Mouse (Mus musculus): ENCODE measurements around the gene Elovl7. TPM values are rescaled to one million over a fixed set of nuclear protein-coding genes. Genes with fewer than 3 reads are reported as not detected.

Gene Elovl7
- polyA plus RNA-seq, 1 experiment: 0.51 TPM

- Histone ChIP-seq H3K36me3 (ENCODE audit: control insufficient read depth, insufficient read depth) (peaks cover 61% of the 10 kb centered on the region), H3K79me3 (ENCODE audit: low read depth) (peaks cover 2% of the 10 kb centered on the region), H3K79me2 (ENCODE audit: control insufficient read depth, insufficient read depth) (no peaks in the 10 kb centered on the region), H3K4me3 (ENCODE audit: insufficient read depth, poor library complexity, severe bottlenecking) (no peak overlapping the region), H3K27me3 (ENCODE audit: control insufficient read depth, insufficient read depth, insufficient read length) (no peaks in the 10 kb centered on the region), H3ac (ENCODE audit: control insufficient read depth, insufficient read length, low read depth) (no peak overlapping the region)
- TF ChIP-seq MAX (IDR thresholded peaks at IDR 0.05) (no peak), FOSL1 (IDR thresholded peaks at IDR 0.05; ENCODE audit: insufficient read depth, low read length, poor library complexity, severe bottlenecking) (no peak), CEBPB (IDR thresholded peaks at IDR 0.05; ENCODE audit: low read depth) (no peak), CTCF (IDR thresholded peaks at IDR 0.05; ENCODE audit: control insufficient read depth, insufficient read depth, insufficient read length) (no peak), MYOD1 (IDR thresholded peaks at IDR 0.05; ENCODE audit: control insufficient read depth, insufficient read length, low read depth) (no peak), USF1 (IDR thresholded peaks at IDR 0.05; ENCODE audit: low read depth) (no peak), MYOG (IDR thresholded peaks at IDR 0.05; ENCODE audit: control insufficient read depth, extremely low read depth, insufficient read length) (no peak)
Measured at GRCm38 (mm10) chr13:108184743-108185255, 29.4 kb upstream of the Elovl7 start.

- H3K79me2 ChIP-seq (ENCODE audit: control insufficient read depth, insufficient read depth): no peaks in the 10 kb centered on the region
- no peak overlapping the region for H3K4me3 ChIP-seq (ENCODE audit: insufficient read depth, poor library complexity, severe bottlenecking)
- no peaks in the 10 kb centered on the region for H3K27me3 ChIP-seq (ENCODE audit: control insufficient read depth, insufficient read depth, insufficient read length)
- no peak overlapping the region for H3ac ChIP-seq (ENCODE audit: control insufficient read depth, insufficient read length, low read depth)
- H3K79me3 ChIP-seq (ENCODE audit: low read depth): peaks cover 2% of the 10 kb centered on the region
- TF ChIP-seq CTCF (IDR thresholded peaks at IDR 0.05; ENCODE audit: control insufficient read depth, insufficient read depth, insufficient read length): no peak
- TF ChIP-seq USF1 (IDR thresholded peaks at IDR 0.05; ENCODE audit: low read depth): no peak
- TF ChIP-seq CEBPB (IDR thresholded peaks at IDR 0.05; ENCODE audit: low read depth): no peak
- no peak for TF ChIP-seq MYOD1 (IDR thresholded peaks at IDR 0.05; ENCODE audit: control insufficient read depth, insufficient read length, low read depth)
- H3K36me3 ChIP-seq (ENCODE audit: control insufficient read depth, insufficient read depth): peaks cover 56% of the 10 kb centered on the region
Measured at GRCm38 (mm10) chr13:108185530-108185929, 28.7 kb upstream of the Elovl7 start.

- Histone ChIP-seq H3K4me3 (ENCODE audit: insufficient read depth, poor library complexity, severe bottlenecking) (no peak overlapping the region), H3ac (ENCODE audit: control insufficient read depth, insufficient read length, low read depth) (no peak overlapping the region), H3K79me2 (ENCODE audit: control insufficient read depth, insufficient read depth) (no peaks in the 10 kb centered on the region), H3K27me3 (ENCODE audit: control insufficient read depth, insufficient read depth, insufficient read length) (no peaks in the 10 kb centered on the region), H3K36me3 (ENCODE audit: control insufficient read depth, insufficient read depth) (peaks cover 33% of the 10 kb centered on the region), H3K79me3 (ENCODE audit: low read depth) (peaks cover 2% of the 10 kb centered on the region)
- TF ChIP-seq MYOD1 (IDR thresholded peaks at IDR 0.05; ENCODE audit: control insufficient read depth, insufficient read length, low read depth) (peak; percentile 33), FOSL1 (IDR thresholded peaks at IDR 0.05; ENCODE audit: insufficient read depth, low read length, poor library complexity, severe bottlenecking) (no peak)
Measured at GRCm38 (mm10) chr13:108187994-108188393, 26.2 kb upstream of the Elovl7 start.

GRCm38 (mm10) chr13:108191074-108191720 lies 23.0 kb upstream of the Elovl7 start:
- no peak for TF ChIP-seq FOSL1 (IDR thresholded peaks at IDR 0.05; ENCODE audit: insufficient read depth, low read length, poor library complexity, severe bottlenecking)
- Histone ChIP-seq H3K79me3 (ENCODE audit: low read depth) (peaks cover 2% of the 10 kb centered on the region), H3K79me2 (ENCODE audit: control insufficient read depth, insufficient read depth) (no peaks in the 10 kb centered on the region), H3K27me3 (ENCODE audit: control insufficient read depth, insufficient read depth, insufficient read length) (no peaks in the 10 kb centered on the region), H3ac (ENCODE audit: control insufficient read depth, insufficient read length, low read depth) (no peak overlapping the region), H3K4me3 (ENCODE audit: insufficient read depth, poor library complexity, severe bottlenecking) (no peak overlapping the region), H3K36me3 (ENCODE audit: control insufficient read depth, insufficient read depth) (peaks cover 38% of the 10 kb centered on the region)

- peaks cover 20% of the 10 kb centered on the region for H3K36me3 ChIP-seq (ENCODE audit: control insufficient read depth, insufficient read depth)
- no peak overlapping the region for H3ac ChIP-seq (ENCODE audit: control insufficient read depth, insufficient read length, low read depth)
- H3K79me2 ChIP-seq (ENCODE audit: control insufficient read depth, insufficient read depth): no peaks in the 10 kb centered on the region
- no peaks in the 10 kb centered on the region for H3K79me3 ChIP-seq (ENCODE audit: low read depth)
- H3K4me3 ChIP-seq (ENCODE audit: insufficient read depth, poor library complexity, severe bottlenecking): no peak overlapping the region
- H3K27me3 ChIP-seq (ENCODE audit: control insufficient read depth, insufficient read depth, insufficient read length): no peaks in the 10 kb centered on the region
- TF ChIP-seq USF1 (IDR thresholded peaks at IDR 0.05; ENCODE audit: low read depth): no peak
- TF ChIP-seq FOSL1 (IDR thresholded peaks at IDR 0.05; ENCODE audit: insufficient read depth, low read length, poor library complexity, severe bottlenecking): no peak
- no peak for TF ChIP-seq MYOG (IDR thresholded peaks at IDR 0.05; ENCODE audit: control insufficient read depth, extremely low read depth, insufficient read length)
- no peak for TF ChIP-seq CTCF (IDR thresholded peaks at IDR 0.05; ENCODE audit: control insufficient read depth, insufficient read depth, insufficient read length)
- TF ChIP-seq MYOD1 (IDR thresholded peaks at IDR 0.05; ENCODE audit: control insufficient read depth, insufficient read length, low read depth): no peak
- TF ChIP-seq CEBPB (IDR thresholded peaks at IDR 0.05; ENCODE audit: low read depth): no peak
- no peak for TF ChIP-seq MAX (IDR thresholded peaks at IDR 0.05)
Measured at GRCm38 (mm10) chr13:108195474-108195873, 18.7 kb upstream of the Elovl7 start.

GRCm38 (mm10) chr13:108204857-108205256 lies 9.3 kb upstream of the Elovl7 start:
- H3K36me3 ChIP-seq (ENCODE audit: control insufficient read depth, insufficient read depth): no peaks in the 10 kb centered on the region
- TF ChIP-seq MYOD1 (IDR thresholded peaks at IDR 0.05; ENCODE audit: control insufficient read depth, insufficient read length, low read depth) (no peak), FOSL1 (IDR thresholded peaks at IDR 0.05; ENCODE audit: insufficient read depth, low read length, poor library complexity, severe bottlenecking) (no peak), CTCF (IDR thresholded peaks at IDR 0.05; ENCODE audit: control insufficient read depth, insufficient read depth, insufficient read length) (no peak), MAX (IDR thresholded peaks at IDR 0.05) (no peak), USF1 (IDR thresholded peaks at IDR 0.05; ENCODE audit: low read depth) (no peak), MYOG (IDR thresholded peaks at IDR 0.05; ENCODE audit: control insufficient read depth, extremely low read depth, insufficient read length) (no peak), CEBPB (IDR thresholded peaks at IDR 0.05; ENCODE audit: low read depth) (no peak)
- no peak overlapping the region for H3K4me3 ChIP-seq (ENCODE audit: insufficient read depth, poor library complexity, severe bottlenecking)
- H3K79me3 ChIP-seq (ENCODE audit: low read depth): no peaks in the 10 kb centered on the region
- H3K27me3 ChIP-seq (ENCODE audit: control insufficient read depth, insufficient read depth, insufficient read length): no peaks in the 10 kb centered on the region
- no peaks in the 10 kb centered on the region for H3K79me2 ChIP-seq (ENCODE audit: control insufficient read depth, insufficient read depth)
- no peak overlapping the region for H3ac ChIP-seq (ENCODE audit: control insufficient read depth, insufficient read length, low read depth)

Data from C2C12 (cell line).